Mouse (Mus musculus) natural killer cell, adult 2 months (primary cell): ENCODE measurements at regions not wholly inside any gene's neighbourhood (a gene's known extent, or its start where the extent isn't known, plus 50 kb on each side); places are given as distances from the start of the nearest gene placed in this dataset.

ENCODE experiments used
- DNase-seq, 2 experiments: peaks; one replicate each; pipeline ENCODE4 v3.0.0; 2022; ENCODE audit warnings: low spot score in 2 of 2

GRCm38 (mm10) chr11:31282136-31282535 lies 87.7 kb downstream of the Stc2 start:
- no peak for DNase-seq

- DNase-seq, result peak in 1 of 2 experiments; percentile 8
Measured at GRCm38 (mm10) chr11:31248467-31248866, 66.2 kb upstream of the Gm17332 start.
